Mouse (Mus musculus) E14TG2a.4 (cell line): ENCODE data around the gene Mynn.

Experiments used
- CTCF ChIP-seq: conservative IDR thresholded peaks from 2 replicates; pipeline ENCODE4 v1.5.1; 2014; ENCODE audit warnings: low read length
- NANOG ChIP-seq: IDR thresholded peaks from 2 replicates; pipeline ENCODE4 v1.6.1; 2014; ENCODE audit warnings: borderline replicate concordance, low read length, mixed read lengths
- POU5F1 ChIP-seq: IDR thresholded peaks from 2 replicates; pipeline ENCODE4 v1.6.1; 2014; ENCODE audit warnings: low read length, borderline replicate concordance

DNA sequence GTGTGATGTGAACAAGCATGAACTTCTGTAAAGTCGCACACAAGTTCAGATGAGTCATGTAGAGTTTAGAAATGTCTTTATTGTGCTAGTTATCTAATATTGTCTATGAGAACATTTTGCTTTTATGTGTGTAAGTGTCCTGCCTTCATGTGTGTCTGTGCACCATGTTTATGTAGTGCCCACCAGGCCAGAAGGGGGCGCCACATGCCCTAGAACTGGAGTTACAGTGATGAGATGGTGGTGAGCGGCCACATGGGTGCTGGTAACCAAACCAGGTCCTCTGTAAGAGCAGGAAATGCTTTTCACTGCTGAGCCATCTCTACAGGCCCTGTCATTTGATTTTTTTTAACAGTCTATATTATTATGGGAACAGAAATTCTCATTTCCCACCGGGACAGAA, 33.8 kb downstream of the Mynn start:
- TF ChIP-seq CTCF (peak; percentile 40; the same call in 1 of the 2 replicates), POU5F1 (no peak), NANOG (no peak)
